Mouse (Mus musculus): Measurements from ENCODE around the gene Ms4a15. TPM values are rescaled to one million over a fixed set of nuclear protein-coding genes. Genes with fewer than 3 reads are reported as not detected.

Gene Ms4a15
- polyA plus RNA-seq, 1 experiment from 2014 or later: not detected

- H3K4me1 ChIP-seq (replicated peaks; ENCODE audit: insufficient read depth, low read length): no peaks in the 10 kb centered on the region
- ATAC-seq (replicated peaks; ENCODE audit: low FRiP score, low read depth) (peak; percentile 31; the same call in 1 of the 2 replicates), DNase-seq (ENCODE audit: low spot score) (peak; percentile 82)
- 13% methylated on average over 18 of the region's 18 CpGs for WGBS
- H3K4me3 ChIP-seq (replicated peaks; ENCODE audit: low read depth, low read length): no peak overlapping the region
- peak overlapping the region; percentile 37 for H3K4me2 ChIP-seq (ENCODE audit: low read length)
- no peak overlapping the region for H3K27ac ChIP-seq
- H3K36me3 ChIP-seq (ENCODE audit: insufficient read depth, low read length): no peaks in the 10 kb centered on the region
- no peaks in the 10 kb centered on the region for H3K27me3 ChIP-seq (ENCODE audit: insufficient read depth, low read length)
- peak; percentile 82 for TF ChIP-seq CTCF (IDR thresholded peaks at IDR 0.05; ENCODE audit: low read depth)
- no peak overlapping the region for H3K9ac ChIP-seq (ENCODE audit: low read depth, low read length)
- H3K9me3 ChIP-seq (replicated peaks; ENCODE audit: low read length): no peaks in the 10 kb centered on the region
Measured at GRCm38 (mm10) chr19:10979184-10980168, 13.6 kb downstream of the Ms4a15 start.

DNA sequence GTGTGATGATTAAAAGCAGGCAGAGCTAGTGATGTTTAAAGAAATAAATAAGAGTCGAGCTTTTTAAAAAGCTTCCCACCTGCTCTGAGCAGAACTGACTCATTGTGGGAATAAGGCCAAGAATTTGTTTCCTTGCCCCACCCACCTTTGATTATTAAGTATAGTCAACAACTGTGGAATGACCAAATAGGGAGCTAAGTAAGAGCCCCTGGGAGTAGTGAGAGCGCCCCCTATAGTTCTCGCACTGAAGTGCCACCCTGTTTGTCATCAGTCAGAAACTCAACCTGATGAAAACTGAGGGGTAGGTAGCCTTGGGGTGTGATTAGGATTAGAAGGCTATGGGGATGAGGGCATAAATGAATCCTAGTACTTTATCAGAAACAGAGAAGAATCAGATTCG, 16.7 kb downstream of the Ms4a15 start:
- TF ChIP-seq CTCF (IDR thresholded peaks at IDR 0.05; ENCODE audit: low read depth): peak; percentile 58
- no peak overlapping the region for H3K27ac ChIP-seq
- no peak overlapping the region for H3K4me2 ChIP-seq (ENCODE audit: low read length)
- H3K36me3 ChIP-seq (ENCODE audit: insufficient read depth, low read length): no peaks in the 10 kb centered on the region
- no peak overlapping the region for H3K4me3 ChIP-seq (replicated peaks; ENCODE audit: low read depth, low read length)
- peaks cover 7% of the 10 kb centered on the region; the same call in 1 of the 2 replicates for H3K4me1 ChIP-seq (replicated peaks; ENCODE audit: insufficient read depth, low read length)
- H3K27me3 ChIP-seq (ENCODE audit: insufficient read depth, low read length): no peaks in the 10 kb centered on the region
- H3K9ac ChIP-seq (ENCODE audit: low read depth, low read length): no peak overlapping the region
- 45% methylated on average over 4 of the region's 4 CpGs for WGBS
- peak; percentile 58 for DNase-seq (ENCODE audit: low spot score)
- no peak for ATAC-seq (replicated peaks; ENCODE audit: low FRiP score, low read depth)
- no peaks in the 10 kb centered on the region for H3K9me3 ChIP-seq (replicated peaks; ENCODE audit: low read length)

DNA sequence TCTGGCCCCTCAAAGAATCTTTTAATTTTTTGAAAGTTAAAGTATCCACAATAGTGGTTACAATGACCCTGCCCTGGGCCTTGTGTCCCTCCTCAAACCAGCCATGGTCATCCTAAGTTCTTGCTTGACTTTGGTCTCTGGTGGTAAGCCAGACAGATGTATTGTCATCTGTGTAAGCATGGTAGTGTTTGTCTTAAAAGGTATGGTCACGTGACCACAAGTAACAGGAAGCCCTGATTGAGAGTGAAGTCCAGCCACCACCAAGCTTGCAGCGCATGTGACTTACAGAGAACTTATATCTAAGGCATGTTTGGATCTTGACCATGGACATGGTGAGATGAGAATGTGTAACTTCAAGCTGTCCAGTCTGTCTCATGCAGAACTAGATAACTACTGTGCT, 17.9 kb downstream of the Ms4a15 start:
- Histone ChIP-seq H3K36me3 (ENCODE audit: insufficient read depth, low read length) (no peaks in the 10 kb centered on the region), H3K4me2 (ENCODE audit: low read length) (no peak overlapping the region), H3K27ac (no peak overlapping the region), H3K27me3 (ENCODE audit: insufficient read depth, low read length) (no peaks in the 10 kb centered on the region), H3K9ac (ENCODE audit: low read depth, low read length) (no peak overlapping the region), H3K4me1 (replicated peaks; ENCODE audit: insufficient read depth, low read length) (peaks cover 7% of the 10 kb centered on the region; the same call in 1 of the 2 replicates), H3K9me3 (replicated peaks; ENCODE audit: low read length) (no peaks in the 10 kb centered on the region), H3K4me3 (replicated peaks; ENCODE audit: low read depth, low read length) (no peak overlapping the region)
- TF ChIP-seq CTCF (IDR thresholded peaks at IDR 0.05; ENCODE audit: low read depth): no peak
- ATAC-seq (replicated peaks; ENCODE audit: low FRiP score, low read depth) (no peak), DNase-seq (ENCODE audit: low spot score) (no peak)
- WGBS: 81% methylated on average over 2 of the region's 2 CpGs

DNA sequence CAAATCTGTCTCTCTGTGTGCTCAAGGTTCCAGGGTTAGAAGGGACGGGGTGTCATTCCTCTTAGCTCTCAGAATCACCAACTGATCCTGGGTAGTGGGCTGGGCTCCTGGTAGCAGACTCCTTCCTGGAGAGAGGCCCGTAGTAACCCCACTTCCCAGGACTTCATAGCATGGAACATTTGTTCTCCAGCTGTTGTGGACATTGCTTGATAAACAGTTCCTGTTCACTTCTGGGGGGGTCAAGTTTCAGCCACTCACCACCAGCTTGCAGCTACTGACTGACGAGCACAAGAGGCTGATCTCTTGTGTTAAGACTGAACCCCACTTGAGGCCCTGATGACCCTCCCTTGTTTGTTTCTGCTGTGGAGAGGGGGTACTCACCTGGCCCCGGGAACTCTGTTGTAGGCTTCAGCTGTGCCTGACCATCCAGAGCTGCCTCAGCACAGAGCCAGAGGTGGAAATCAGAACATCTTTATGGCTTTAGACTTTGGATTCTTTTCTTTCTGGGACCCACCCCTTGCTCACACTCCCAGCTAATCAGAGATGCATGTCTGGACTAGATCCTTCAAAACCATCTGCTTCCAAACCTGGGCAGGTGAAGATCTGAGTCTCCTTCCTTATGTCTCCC, 18.7 kb downstream of the Ms4a15 start, which contains the start of gene Ms4a10:
Gene Ms4a10 (minus strand): TSS at position 433 of the 628 bp plus-strand sequence.
- Histone ChIP-seq H3K4me1 (replicated peaks; ENCODE audit: insufficient read depth, low read length) (peaks cover 7% of the 10 kb centered on the region; the same call in 1 of the 2 replicates), H3K27me3 (ENCODE audit: insufficient read depth, low read length) (no peaks in the 10 kb centered on the region), H3K27ac (peak within 1 kb of the TSS; percentile 54; the same call in 1 of the 2 replicates), H3K9ac (ENCODE audit: low read depth, low read length) (no peak within 1 kb of the TSS), H3K9me3 (replicated peaks; ENCODE audit: low read length) (no peaks in the 10 kb centered on the region), H3K4me2 (ENCODE audit: low read length) (no peak within 1 kb of the TSS), H3K4me3 (replicated peaks; ENCODE audit: low read depth, low read length) (no peak within 1 kb of the TSS), H3K36me3 (ENCODE audit: insufficient read depth, low read length) (no peaks in the 10 kb centered on the region)
- TF ChIP-seq CTCF (IDR thresholded peaks at IDR 0.05; ENCODE audit: low read depth): no peak
- 17% methylated on average over 4 of the region's 4 CpGs for WGBS
- peak; percentile 75 for DNase-seq (ENCODE audit: low spot score)
- peak; percentile 45; the same call in 1 of the 2 replicates for ATAC-seq (replicated peaks; ENCODE audit: low FRiP score, low read depth)

- DNase-seq (ENCODE audit: low spot score): peak; percentile 79
- Histone ChIP-seq H3K4me1 (replicated peaks; ENCODE audit: insufficient read depth, low read length) (peaks cover 7% of the 10 kb centered on the region; the same call in 1 of the 2 replicates), H3K9ac (ENCODE audit: low read depth, low read length) (no peak overlapping the region), H3K36me3 (ENCODE audit: insufficient read depth, low read length) (no peaks in the 10 kb centered on the region), H3K27ac (no peak overlapping the region), H3K9me3 (replicated peaks; ENCODE audit: low read length) (no peaks in the 10 kb centered on the region), H3K4me2 (ENCODE audit: low read length) (no peak overlapping the region), H3K27me3 (ENCODE audit: insufficient read depth, low read length) (no peaks in the 10 kb centered on the region), H3K4me3 (replicated peaks; ENCODE audit: low read depth, low read length) (no peak overlapping the region)
- 11% methylated on average over 2 of the region's 2 CpGs for WGBS
- peak; percentile 38; the same call in 1 of the 2 replicates for ATAC-seq (replicated peaks; ENCODE audit: low FRiP score, low read depth)
- no peak for TF ChIP-seq CTCF (IDR thresholded peaks at IDR 0.05; ENCODE audit: low read depth)
Measured at GRCm38 (mm10) chr19:10973187-10973586, 19.9 kb downstream of the Ms4a15 start.

DNA sequence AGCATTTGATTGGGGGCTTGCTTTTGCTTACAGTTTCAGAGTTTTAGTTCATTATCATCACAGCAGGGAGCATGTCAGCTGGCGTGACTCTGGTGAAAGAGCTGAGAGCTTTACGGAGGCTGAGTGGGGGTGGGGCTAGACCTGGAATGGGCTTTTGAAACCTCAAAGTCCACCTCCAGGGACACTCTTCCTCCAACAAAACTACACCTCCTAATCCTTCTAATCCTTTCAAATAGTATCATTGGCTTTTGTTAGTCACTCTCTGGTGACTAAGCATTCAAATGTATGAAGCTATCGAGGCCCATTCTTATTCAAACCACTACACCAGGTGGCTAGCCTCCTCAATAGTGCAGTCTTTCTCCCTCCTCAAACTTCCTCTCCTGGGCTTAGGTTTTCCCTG, 20.4 kb downstream of the Ms4a15 start:
- Histone ChIP-seq H3K36me3 (ENCODE audit: insufficient read depth, low read length) (no peaks in the 10 kb centered on the region), H3K9me3 (replicated peaks; ENCODE audit: low read length) (no peaks in the 10 kb centered on the region), H3K27ac (no peak overlapping the region), H3K4me3 (replicated peaks; ENCODE audit: low read depth, low read length) (no peak overlapping the region), H3K4me1 (replicated peaks; ENCODE audit: insufficient read depth, low read length) (peaks cover 7% of the 10 kb centered on the region; the same call in 1 of the 2 replicates), H3K4me2 (ENCODE audit: low read length) (no peak overlapping the region), H3K27me3 (ENCODE audit: insufficient read depth, low read length) (no peaks in the 10 kb centered on the region), H3K9ac (ENCODE audit: low read depth, low read length) (no peak overlapping the region)
- TF ChIP-seq CTCF (IDR thresholded peaks at IDR 0.05; ENCODE audit: low read depth): no peak
- 74% methylated on average over 3 of the region's 3 CpGs for WGBS
- DNase-seq (ENCODE audit: low spot score) (no peak), ATAC-seq (replicated peaks; ENCODE audit: low FRiP score, low read depth) (no peak)

All from kidney, postnatal 0 days (tissue).